Comparison of ENCODE assay signal across 12 mouse cellular contexts in genomic region chr2:170597586-170597985, GRCm38 (mm10). TPM values are rescaled to one million over a fixed set of nuclear protein-coding genes. Genes with fewer than 3 reads are reported as not detected.
DNase-seq lines count a peak whose midpoint lies in the region; ATAC-seq and TF ChIP-seq lines count a peak whose summit lies in the region.
"Had no signal": no experiment of that assay in that cellular context is flagged by ENCODE, and none has a peak within 500 bp of the region (broad histone marks: within the 10 kb centered on the region; RNA-seq: fewer than 3 reads in every experiment).

No protein-coding gene starts in this region.

- no peak for DNase-seq in cerebellum, adult 2 months
- peak; percentile 6 to 15 for DNase-seq in kidney, postnatal 36 days
- peak; percentile 18 for DNase-seq in NIH3T3 (ENCODE audit: low read depth)
- no peak for DNase-seq in spleen, adult 18-20 months
- no peak for DNase-seq in cerebellum, postnatal 36 days
- DNase-seq: B cell, adult 2 months had no signal

- H3K9me3 ChIP-seq in kidney, embryonic 14.5 days (ENCODE audit: control insufficient read depth, low read length) = no peaks in the 10 kb centered on the region
- H3K9me3 ChIP-seq: heart, embryonic 15.5 days had no signal

- H3K4me2 ChIP-seq in kidney, embryonic 14.5 days (replicated peaks; ENCODE audit: low read depth, low read length) = no peak overlapping the region
- H3K4me2 ChIP-seq: heart, embryonic 15.5 days; liver, embryonic 15.5 days had no signal

- TF ChIP-seq CTCF in cerebellum, adult 2 months (IDR thresholded peaks at IDR 0.05; ENCODE audit: borderline replicate concordance, insufficient read depth, low read depth, low read length) = peak; percentile 26; the same call in 1 of the 2 replicates

- no peak overlapping the region for H3K27ac ChIP-seq in cerebellum, adult 2 months (ENCODE audit: insufficient read depth, low read length)
- no peak overlapping the region for H3K27ac ChIP-seq in kidney, embryonic 14.5 days (ENCODE audit: low read depth, low read length)
- H3K27ac ChIP-seq: heart, embryonic 15.5 days; liver, embryonic 15.5 days had no signal

- no peak overlapping the region for H3K4me3 ChIP-seq in cerebellum, adult 2 months (replicated peaks; ENCODE audit: insufficient read depth, low read depth, low read length)
- no peak overlapping the region for H3K4me3 ChIP-seq in kidney, embryonic 14.5 days (ENCODE audit: low read length)
- H3K4me3 ChIP-seq: heart, embryonic 15.5 days; liver, embryonic 15.5 days had no signal

- no peaks in the 10 kb centered on the region for H3K36me3 ChIP-seq in kidney, embryonic 14.5 days (ENCODE audit: control insufficient read depth, insufficient read depth, low read length)
- H3K36me3 ChIP-seq: heart, embryonic 15.5 days; liver, embryonic 15.5 days had no signal

- H3K4me1 ChIP-seq in cerebellum, adult 2 months (ENCODE audit: control insufficient read depth, insufficient read depth, low read length) = no peaks in the 10 kb centered on the region
- H3K4me1 ChIP-seq in kidney, embryonic 14.5 days (ENCODE audit: control insufficient read depth, insufficient read depth, low read length) = no peaks in the 10 kb centered on the region
- H3K4me1 ChIP-seq: heart, embryonic 15.5 days; liver, embryonic 15.5 days had no signal

- no peaks in the 10 kb centered on the region for H3K27me3 ChIP-seq in cerebellum, adult 2 months (ENCODE audit: control insufficient read depth, insufficient read depth, low read length)
- H3K27me3 ChIP-seq in kidney, embryonic 14.5 days (ENCODE audit: control insufficient read depth, insufficient read depth, low read length) = no peaks in the 10 kb centered on the region
- H3K27me3 ChIP-seq: heart, embryonic 15.5 days; liver, embryonic 15.5 days had no signal

- ATAC-seq in cerebellum, adult (ENCODE audit: insufficient number of reproducible peaks, low FRiP score, low TSS enrichment) = no peak
- ATAC-seq in kidney, embryonic 14.5 days (ENCODE audit: low FRiP score, low TSS enrichment) = no peak
- peak; percentile 61 for ATAC-seq in granulocyte monocyte progenitor cell, adult 5-6 weeks (replicated peaks; ENCODE audit: poor library complexity, severe bottlenecking)

- no peak overlapping the region for H3K9ac ChIP-seq in kidney, embryonic 14.5 days (ENCODE audit: low read depth, low read length)
- H3K9ac ChIP-seq: heart, embryonic 15.5 days; liver, embryonic 15.5 days had no signal

- WGBS in cerebellum, adult 2 months = 21% methylated on average over 2 of the region's 2 CpGs
- 11% methylated on average over 2 of the region's 2 CpGs for WGBS in kidney, embryonic 14.5 days

- no peak for TF ChIP-seq POLR2A in cerebellum, adult 2 months (IDR thresholded peaks at IDR 0.05; ENCODE audit: borderline replicate concordance, insufficient read depth, low read length)

RNA-seq across cellular contexts. Expression of gene 4930470P17Rik, which starts 4.2 kb away (rescaled TPM):
- polyA plus RNA-seq in cerebellum, adult 2 months (2012; rRNA removed) = not detected in 2 replicates
- not detected in 2 replicates for polyA plus RNA-seq in kidney, embryonic 14.5 days (2014; fragmentation: Nextera tagmentation; extraction: Ambion mirVana)
- total RNA-seq in granulocyte monocyte progenitor cell, adult 5-6 weeks (2014; fragmentation: Nextera tagmentation) = not detected in 2 replicates
- total RNA-seq in granulocyte monocyte progenitor cell, adult 5-6 weeks (2017) = not detected in 2 replicates
- total RNA-seq: layer of hippocampus, adult 18-20 months had no signal
- polyA plus RNA-seq: heart, embryonic 15.5 days; liver, embryonic 15.5 days had no signal

Comparison
In these comparisons a context has a peak if more than half of its experiments do, and no peak if none do; other contexts are left out.
1. DNase-seq: peak in kidney, postnatal 36 days (2 of 2) and NIH3T3 (single experiment); none in cerebellum, adult 2 months (0 of 2), spleen, adult 18-20 months (0 of 2) and cerebellum, postnatal 36 days (0 of 2).